Mouse (Mus musculus): Measurements from ENCODE around the gene Pigt. TPM values are rescaled to one million over a fixed set of nuclear protein-coding genes. Genes with fewer than 3 reads are reported as not detected.

Gene Pigt
- total RNA-seq, 2 experiments from 2014 or later, result 30.8 to 70.8 TPM

- ATAC-seq (ENCODE audit: poor library complexity, severe bottlenecking), result peak; percentile 25; the same call in 1 of the 2 replicates
These were observed 11.6 kb upstream of the Pigt start, which contains the start of gene Dbndd2 for GRCm38 (mm10) chr2:164485681-164486257. Gene Dbndd2, plus strand, starts transcription at chr2:164486106.

- peak; percentile 36 for ATAC-seq (ENCODE audit: poor library complexity, severe bottlenecking)
These were observed 10.8 kb upstream of the Pigt start for GRCm38 (mm10) chr2:164486258-164487114.

- peak; percentile 17; the same call in 1 of the 2 replicates for ATAC-seq (ENCODE audit: poor library complexity, severe bottlenecking)
These were observed 10.2 kb upstream of the Pigt start for GRCm38 (mm10) chr2:164487115-164487527.

- no peak for ATAC-seq (ENCODE audit: poor library complexity, severe bottlenecking)
These were observed 9.5 kb upstream of the Pigt start for GRCm38 (mm10) chr2:164487812-164488211.

GRCm38 (mm10) chr2:164494126-164494525, 3.2 kb upstream of the Pigt start:
- ATAC-seq (ENCODE audit: poor library complexity, severe bottlenecking), result no peak

DNA sequence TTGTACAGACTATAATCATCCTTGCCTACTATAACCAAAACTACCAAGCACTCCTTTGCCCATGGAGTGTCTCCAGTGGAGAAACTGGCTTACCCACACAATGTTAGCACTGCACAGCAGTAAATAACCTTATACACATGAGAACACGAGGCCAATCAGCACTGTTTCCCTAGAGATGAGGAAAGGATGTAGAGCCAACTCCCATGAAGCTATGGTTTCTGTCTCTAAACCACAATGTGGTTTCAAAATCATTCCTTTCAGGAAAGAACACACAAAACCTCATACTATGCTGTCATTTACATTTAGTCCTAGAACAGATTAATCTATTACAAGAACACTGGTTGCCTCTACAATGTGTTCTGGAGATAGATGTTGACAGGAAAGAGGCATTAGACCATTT, 989 bp upstream of the Pigt start:
- no peak for ATAC-seq (ENCODE audit: poor library complexity, severe bottlenecking)

DNA sequence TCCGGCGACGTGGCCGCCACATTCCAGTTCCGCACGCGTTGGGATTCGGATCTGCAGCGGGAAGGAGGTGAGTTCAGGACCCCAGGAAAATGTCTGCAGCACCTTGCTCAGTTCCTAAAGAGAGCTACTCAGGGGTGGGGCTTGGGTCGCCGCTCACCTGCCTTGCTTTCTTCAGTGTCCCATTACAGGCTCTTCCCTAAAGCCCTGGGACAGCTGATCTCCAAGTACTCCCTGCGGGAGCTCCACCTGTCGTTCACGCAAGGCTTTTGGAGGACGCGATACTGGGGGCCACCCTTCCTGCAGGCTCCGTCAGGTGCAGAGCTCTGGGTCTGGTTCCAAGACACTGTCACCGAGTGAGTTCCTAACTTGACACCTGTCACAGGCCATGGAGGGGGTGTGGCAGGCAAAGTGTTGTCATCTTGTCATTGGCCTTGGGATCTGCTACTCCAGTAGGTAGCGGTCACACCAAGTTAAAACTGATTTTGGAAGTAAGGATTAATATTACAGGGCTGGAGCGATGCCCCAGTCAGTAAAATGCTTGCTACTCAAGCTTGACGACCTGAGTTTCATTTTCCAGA, 460 bp downstream of the Pigt start:
- ATAC-seq (ENCODE audit: poor library complexity, severe bottlenecking), result no peak; the same call in 1 of the 2 replicates

DNA sequence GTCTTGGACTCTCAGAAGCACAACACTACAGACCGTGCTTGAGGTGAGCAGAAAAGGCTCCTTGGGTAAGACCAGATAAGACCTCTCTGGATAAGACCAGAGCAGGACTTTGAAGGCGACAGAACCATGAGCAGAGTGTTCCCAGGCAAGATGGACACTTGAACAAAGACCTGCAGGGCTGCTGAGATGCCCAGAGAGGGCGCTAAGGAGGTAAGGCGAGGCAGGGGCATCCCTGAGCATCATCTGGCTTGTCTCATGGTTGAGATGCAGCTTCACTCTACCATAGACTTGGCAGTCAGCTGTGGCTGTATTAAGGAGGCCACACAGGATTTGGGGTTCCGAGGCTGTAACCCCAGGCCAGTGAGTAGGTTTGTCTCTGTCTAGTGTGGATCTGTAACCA, 2.0 kb downstream of the Pigt start:
- ATAC-seq (ENCODE audit: poor library complexity, severe bottlenecking), result no peak

DNA sequence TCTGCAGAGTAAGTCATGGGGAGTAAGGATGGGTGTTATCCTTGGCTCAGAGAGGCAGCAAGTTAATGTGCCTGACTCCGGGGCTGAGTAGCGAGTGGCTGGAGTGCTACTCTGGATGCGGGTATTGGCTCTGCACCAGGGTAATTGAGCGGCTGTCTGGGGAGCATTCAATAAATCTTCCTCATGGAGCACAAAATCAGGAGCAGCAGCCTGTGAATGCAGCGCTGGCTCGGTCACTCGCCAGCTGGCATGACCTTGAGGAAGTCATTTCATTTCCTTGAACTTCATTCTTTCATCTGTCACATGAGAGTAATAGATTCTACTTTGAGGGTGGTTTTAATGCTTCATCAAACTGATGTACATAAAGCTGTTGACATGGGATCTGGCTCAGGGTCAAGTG, 3.2 kb downstream of the Pigt start:
- no peak for ATAC-seq (ENCODE audit: poor library complexity, severe bottlenecking)

- ATAC-seq (ENCODE audit: poor library complexity, severe bottlenecking), result no peak
These were observed 7.6 kb downstream of the Pigt start for GRCm38 (mm10) chr2:164504919-164505318.

GRCm38 (mm10) chr2:164505619-164506347, 8.5 kb downstream of the Pigt start:
- no peak for ATAC-seq (ENCODE audit: poor library complexity, severe bottlenecking)

GRCm38 (mm10) chr2:164507811-164508210, 10.5 kb downstream of the Pigt start:
- ATAC-seq (ENCODE audit: poor library complexity, severe bottlenecking), result no peak

DNA sequence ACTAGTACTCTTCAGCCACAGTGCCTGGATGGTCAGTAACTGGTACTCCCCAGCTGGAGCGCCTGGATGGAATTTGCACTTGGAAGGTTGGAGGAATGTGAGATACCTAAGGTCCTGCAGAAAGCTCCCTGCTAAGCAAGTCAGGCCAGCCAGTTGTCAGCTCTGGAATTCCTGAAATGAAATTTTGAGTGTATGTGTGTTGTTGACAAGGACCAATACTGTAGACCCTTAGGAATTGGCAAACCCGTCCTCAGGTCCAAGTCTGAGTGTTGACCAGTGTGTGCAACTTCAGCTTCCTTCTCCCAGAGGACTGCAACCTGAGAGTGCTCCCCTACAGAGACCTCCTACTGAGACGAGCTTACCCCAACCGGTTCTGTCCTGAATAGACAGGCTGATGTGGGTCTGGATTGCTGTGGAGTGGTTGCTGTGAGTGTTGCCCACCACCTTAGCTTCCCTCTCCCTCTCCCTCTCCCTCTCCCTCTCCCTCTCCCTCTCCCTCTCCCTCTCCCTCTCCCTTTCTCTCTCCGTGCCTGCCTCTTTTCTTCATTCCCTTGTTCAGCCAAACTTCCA, 13.4 kb downstream of the Pigt start:
- ATAC-seq (ENCODE audit: poor library complexity, severe bottlenecking), result no peak

- ATAC-seq (ENCODE audit: poor library complexity, severe bottlenecking), result no peak
These were observed 15.0 kb downstream of the Pigt start for GRCm38 (mm10) chr2:164512121-164512909.

DNA sequence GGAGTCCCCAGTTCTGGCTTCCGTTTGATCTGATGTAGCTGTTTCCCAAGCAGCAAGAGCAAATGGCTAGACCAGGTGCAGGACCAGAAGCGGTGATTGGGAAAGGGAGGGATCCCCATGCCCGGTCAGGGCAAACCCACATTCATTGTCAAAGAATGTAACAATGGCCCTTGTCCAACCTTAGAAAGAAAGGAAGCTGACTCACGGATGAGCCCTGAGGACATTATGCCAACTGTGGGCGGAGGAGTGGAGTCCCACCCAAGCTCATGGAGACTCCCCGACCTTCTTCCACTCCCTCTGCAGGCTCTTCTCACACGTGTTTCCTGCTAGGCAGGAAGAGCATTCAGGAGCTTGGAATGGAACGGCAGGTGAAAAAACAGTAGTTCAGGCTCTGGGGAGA, 16.1 kb downstream of the Pigt start:
- no peak for ATAC-seq (ENCODE audit: poor library complexity, severe bottlenecking)

DNA sequence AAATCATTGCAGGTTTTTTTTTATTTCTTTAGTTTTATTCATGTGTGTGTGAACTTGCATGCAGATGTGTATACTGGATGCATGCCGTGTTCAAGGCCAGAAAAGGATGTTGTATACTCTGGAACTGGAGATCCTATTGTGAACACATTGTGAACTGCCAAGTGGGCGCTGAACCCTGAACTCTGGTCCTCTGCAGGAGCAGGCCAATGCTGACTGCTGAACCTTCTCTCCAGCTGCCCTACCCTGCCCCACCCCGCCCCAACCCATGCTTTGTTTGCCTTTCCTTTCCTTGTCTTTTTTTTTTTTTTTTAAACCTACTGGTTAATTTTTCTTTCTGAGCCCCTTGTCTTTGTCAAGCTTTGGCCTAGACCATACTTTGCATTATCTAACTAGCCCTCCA, 17.6 kb downstream of the Pigt start:
- ATAC-seq (ENCODE audit: poor library complexity, severe bottlenecking), result no peak

DNA sequence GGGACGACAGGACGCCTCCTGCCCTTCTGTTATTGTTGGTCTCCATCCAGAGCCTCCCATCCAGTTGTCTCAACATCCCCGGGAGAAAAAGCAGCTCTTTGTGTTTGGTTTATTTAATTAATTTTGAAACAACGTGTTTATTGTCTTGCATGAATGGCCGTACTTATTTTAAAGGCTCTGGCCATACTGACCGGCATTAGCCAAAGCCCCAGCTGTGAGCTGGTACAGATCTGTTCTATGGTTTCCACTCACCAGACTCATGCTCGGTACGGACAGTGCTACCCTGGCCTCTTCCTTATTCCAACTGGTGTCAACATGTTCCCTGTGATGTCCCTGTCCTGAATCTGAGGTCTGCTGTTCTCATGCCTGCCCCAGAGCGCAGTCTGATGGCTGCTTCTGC, 18.6 kb downstream of the Pigt start:
- ATAC-seq (ENCODE audit: poor library complexity, severe bottlenecking), result no peak

DNA sequence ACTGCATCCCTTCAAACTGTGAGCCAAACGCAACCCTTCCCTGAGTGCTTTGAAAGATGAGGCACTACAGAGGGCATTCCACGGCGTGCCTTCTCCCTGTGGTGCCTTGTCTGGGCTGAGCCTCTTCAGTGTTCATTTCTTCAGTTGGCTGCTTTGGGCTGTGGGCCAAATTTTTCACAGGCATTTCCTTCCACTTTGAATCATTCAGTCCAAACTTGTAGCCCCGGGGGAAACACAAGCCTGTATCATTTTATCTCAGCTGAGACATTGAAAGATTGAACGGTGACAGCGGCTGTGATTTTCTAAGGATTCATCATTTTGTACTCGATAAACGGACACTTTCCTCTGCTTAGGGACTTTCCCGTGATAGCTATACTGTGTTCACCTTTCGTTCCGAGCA, 19.3 kb downstream of the Pigt start:
- ATAC-seq (ENCODE audit: poor library complexity, severe bottlenecking), result no peak

GRCm38 (mm10) chr2:164517485-164518221, 20.3 kb downstream of the Pigt start:
- ATAC-seq (ENCODE audit: poor library complexity, severe bottlenecking), result 0 out of 2 replicates have a peak, but pooled peaks have one; percentile 30

Measured in megakaryocyte, adult 5-6 weeks (primary cell).